Mouse (Mus musculus) adrenal gland, postnatal 14 days (tissue): ENCODE results near the gene Slc25a47. TPM values are rescaled to one million over a fixed set of nuclear protein-coding genes. Genes with fewer than 3 reads are reported as not detected.
A peak's percentile ranks its signal among the peaks of the same experiment; 100 is the strongest.
"Not testable (repeated sequence)": the region's sequence is repeated elsewhere in the genome, so short reads cannot be mapped to it uniquely, and the experiment has no call there.

Experiments used
- DNase-seq: peaks from one replicate; pipeline ENCODE4 v3.0.0; 2021; ENCODE audit warnings: mixed read lengths
- total RNA-seq: library from RNA; stranded (reverse); gene quantifications from 2 replicates; pipeline ENCODE4 v1.2.3, GENCODE M21; 2021

The Slc25a47 gene
- total RNA-seq, 1 experiment from 2014 or later = 33.9 TPM

DNA sequence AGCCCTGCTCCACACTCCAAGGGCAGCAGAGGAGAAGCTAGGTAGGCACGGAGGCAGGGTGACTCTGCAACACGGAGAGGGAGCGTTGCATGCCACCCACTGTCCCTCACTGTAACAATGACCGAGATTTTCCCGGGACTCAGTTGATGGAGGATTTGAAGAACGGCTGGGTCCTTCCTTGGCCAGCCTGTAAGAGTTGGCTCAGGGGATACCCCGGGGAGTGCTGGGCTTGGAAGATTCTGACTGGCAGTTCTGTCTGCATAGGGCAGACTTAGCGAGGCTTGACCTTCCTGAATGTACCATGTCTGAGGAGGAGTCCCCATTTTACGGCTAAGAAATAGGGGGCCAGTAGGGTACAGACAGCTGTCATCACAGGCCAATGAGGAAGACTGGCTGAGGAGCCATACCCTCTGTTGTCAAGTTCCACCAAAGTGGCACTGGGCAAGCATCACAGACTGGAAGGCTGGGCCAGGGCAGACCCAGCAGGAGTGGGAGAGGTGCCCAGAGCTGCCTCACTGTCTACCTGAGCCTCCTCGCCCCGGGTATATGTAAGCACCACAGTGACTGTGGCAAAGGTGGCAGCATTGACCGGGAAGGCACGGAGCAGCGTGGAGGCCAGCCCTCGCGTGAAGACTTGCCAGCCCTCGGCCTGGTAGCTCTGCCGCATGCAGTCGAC lies 9.4 kb upstream of the Slc25a47 start:
- no peak for DNase-seq

DNA sequence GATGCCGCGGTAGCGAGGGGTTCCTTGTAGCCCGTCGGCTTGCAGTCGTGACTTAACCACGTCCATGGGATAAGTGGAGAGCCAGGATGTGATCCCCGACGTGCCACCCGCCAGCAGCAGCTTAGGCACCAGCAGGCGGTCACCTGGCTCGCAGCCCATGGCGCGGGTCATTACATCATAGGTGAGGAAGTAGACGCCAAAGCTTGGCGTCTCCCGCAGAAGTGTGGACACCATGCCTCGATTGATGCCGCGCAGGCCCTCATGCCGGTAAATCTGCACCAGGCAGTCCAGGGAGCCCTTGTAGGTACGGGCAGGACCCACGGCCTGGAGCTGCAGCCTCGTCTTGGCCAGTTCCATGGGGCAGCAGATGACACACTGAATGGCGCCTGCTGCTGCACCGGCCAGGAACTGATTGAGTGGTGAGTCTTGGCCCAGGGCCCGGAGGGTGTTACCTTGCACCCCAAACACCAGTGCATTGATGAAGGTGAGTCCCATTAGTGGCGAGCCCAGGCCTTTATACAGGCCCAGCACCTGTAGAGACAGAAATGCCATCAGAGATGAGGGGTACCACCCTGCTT lies 8.8 kb upstream of the Slc25a47 start:
- DNase-seq = no peak

DNA sequence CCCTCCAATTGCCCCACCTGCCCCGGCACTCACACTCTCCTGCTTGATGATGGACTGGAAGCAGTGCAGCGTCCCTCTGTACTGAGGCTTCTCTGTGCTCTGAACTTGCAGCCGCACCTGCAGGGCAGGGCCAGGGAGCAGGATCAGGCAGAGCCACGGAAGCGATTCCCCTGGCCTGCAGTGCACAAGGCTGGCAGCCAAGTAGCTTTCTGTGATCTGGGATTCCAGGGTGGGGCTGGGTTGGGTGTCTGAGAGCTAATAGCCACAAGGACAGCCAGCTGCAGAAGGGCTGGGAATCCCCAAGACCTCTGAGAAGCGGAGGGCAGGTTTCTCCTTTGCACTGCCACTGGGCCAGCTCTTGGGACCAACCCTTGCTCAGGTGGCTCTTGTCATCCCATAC lies 8.2 kb upstream of the Slc25a47 start:
- DNase-seq = no peak

DNA sequence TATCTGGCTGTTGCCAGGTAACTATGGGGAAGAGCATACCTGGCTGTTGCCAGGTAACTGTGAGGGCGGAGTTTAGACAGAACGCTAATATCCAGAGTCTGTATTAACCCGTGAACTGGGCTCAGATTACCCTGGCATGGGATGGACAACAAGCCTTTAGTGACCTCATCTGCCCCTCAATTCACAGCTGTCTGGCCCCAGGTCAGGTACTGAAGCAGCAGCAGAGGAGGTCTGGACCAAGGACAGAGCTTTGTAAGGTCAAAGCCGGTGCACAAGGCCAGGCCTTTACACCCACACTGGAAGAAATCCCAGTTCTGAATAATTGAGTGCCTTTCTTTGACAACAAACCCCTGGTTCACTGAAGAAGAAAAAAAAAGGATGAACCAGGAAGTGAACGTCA lies 6.2 kb upstream of the Slc25a47 start:
- DNase-seq = peak; percentile 51

DNA sequence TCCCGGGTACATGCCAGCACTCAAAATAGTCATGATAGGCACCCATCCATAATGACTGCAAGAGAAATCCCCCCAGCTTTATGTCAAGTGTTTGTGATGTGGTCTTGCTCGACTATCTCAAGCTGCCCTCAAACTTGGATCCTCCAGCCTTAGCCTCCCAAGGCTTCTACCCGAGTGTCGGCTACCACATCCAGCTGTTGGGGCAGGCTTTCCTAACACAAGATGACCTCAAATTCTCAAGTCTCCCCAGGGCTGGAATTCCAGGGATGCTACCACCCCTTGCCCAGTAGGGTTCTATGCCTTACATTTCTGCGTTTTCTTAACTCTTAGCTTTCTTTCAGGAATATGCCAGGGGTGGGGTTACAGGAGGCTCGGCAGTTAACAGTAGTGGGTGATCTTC lies 5.5 kb upstream of the Slc25a47 start:
- no peak for DNase-seq

DNA sequence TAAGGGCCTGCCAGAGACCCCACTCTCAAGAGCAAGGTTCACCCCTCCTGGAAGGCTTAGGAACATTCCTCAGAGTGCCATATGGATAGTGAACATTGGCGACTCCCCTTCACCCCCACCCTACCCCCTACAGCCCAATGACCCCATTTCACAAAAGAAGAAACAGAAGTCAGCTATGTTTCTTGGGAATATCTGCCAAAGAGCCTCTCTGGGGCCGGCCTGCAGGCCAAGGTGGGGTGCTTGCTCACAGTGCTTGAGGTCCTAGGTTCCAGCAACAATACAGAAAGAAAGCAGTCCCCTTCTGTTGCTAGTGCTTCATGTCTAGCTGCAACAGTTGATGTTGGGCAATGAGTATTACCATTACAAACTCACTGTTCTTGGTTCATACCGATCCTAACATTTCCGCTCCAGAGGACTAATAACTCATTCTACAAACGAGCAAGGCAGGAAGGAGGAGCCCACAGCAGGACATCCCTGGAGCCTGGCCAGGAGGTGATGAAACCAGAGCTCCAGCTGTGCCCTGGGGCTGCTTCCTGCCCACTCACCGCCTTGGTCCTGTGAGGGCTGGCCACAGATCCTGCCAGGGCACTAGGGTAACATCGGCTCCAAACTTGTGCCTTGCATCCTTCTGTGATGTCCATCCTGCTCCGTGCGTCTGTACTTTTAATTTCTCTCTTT lies 3.7 kb upstream of the Slc25a47 start:
- peak; percentile 97 for DNase-seq

DNA sequence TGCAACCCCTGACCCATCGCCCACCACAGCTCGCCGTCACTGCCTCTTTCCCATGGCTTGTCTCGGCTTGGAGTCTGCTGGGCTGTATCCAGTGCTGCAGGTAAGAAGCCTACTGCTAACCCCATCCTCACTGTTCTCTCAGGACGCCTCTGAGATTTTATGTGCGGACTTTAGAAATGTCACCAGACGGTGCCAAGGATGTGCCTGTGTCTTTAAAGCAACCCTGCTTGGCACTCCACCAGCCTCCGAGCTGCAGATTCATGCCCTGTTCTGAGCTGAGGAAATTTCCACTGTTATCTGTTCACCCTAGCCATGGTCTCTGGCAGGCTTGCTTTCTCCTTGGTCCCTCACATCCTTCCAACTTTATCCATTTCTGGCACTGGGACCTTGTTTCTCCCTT lies 3.0 kb upstream of the Slc25a47 start:
- peak; percentile 85 for DNase-seq

DNA sequence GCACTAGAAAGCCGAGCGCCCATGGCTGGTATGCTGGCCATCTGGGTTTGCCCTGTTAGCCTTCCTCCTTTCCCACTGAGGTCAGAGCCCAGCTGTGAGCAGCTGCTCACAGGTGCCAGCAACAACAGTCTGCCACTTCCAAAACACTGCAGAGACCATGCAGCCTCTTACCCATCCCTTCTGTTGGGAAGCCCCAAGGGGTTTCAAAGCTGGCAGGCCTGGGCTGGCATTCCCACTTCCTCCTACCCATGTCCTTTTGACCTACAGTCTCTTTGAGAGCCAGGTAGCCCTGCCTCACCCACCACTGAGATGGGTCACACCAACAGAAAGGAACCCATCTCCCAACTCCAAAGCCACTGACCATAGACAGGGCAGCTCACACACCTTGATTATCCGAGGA lies 2.4 kb upstream of the Slc25a47 start:
- no peak for DNase-seq

DNA sequence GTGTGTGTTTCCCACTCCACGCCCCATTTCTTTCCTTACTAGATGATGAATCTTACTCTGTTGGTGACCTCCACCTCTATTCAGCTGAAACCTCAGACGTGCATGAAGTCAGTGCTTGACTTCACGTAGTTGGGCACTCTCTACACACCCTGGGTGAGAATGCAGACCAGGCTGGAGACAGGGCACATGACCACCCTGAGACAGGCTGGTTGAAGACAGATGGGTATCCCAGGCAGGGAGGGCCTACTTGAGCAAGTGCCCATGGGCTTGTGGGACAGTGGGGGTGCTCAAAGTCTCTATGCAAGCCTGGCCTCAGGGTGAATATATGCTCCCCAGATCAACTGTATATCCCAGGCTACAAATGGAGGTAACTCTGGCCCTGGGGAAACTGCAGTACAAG lies 1.5 kb upstream of the Slc25a47 start:
- no peak for DNase-seq

DNA sequence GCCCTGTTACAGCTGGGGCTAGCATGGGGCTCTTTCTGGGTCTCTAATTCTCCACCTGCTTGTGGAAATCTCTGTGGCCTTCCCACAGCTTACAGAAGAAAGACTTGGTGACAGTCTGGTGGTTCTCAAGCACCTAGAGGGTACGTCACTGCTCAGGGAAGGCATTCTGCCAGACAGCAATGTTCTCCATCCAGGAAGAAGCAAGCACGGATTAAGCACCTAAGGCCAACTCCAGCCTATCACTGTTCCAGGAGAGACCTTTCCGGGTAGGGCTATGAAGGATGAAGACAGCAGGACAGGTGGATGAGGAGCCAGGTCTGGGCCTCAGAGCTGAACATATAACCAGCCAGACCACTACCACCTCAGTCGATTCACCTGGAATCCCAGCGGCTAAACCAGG lies 1.1 kb upstream of the Slc25a47 start:
- no peak for DNase-seq

DNA sequence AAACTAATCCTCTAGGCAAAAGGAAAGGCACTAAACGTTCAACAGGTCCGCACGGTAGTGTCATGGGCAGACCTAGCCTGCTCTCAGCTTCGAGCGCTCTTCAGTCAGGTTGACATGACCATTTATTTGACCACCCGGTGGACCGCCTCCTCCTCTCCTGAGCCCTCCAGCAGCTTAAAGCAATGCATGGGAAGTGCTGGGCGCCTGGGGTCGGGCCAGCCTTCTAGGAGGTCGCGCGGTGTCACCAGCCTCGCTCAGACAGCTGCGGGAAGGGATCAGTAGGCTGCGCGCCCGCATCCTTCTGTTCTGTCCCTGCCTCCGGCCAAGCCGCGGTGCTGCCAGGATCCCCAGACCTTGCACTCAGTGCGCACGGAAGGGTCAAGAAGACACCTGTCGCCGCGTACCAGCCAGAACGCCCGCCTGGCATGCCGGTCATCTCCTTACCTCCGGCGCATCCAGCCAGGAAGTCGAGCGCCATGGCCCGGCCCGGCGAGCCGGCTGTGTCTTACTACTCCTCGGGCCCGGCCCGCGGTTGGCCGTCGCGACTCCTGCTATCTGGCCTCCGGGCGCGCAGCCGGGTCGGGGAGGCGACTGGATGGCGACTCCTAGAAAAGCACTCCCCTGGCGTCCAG lies 522 bp upstream of the Slc25a47 start:
- no peak for DNase-seq

DNA sequence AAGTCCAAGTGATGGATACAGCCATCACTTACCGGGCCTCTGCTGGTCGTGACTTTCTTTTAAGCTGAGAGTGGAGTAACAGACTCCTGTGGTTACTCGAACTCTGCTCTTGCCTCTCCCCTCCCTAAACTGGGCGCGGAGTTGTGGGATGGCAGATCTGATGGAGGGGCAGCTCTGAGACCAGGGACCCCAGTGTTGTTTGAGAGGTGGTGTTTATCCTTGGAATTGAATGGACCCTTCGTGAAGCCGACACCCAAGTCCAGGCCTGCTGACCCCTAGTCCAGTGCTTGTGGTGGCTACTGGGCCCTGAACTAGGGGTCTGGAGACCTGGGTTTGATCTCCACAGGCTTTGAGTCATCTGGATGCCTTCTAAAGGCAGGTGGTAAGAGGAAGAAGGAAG lies 876 bp downstream of the Slc25a47 start:
- DNase-seq = no peak

DNA sequence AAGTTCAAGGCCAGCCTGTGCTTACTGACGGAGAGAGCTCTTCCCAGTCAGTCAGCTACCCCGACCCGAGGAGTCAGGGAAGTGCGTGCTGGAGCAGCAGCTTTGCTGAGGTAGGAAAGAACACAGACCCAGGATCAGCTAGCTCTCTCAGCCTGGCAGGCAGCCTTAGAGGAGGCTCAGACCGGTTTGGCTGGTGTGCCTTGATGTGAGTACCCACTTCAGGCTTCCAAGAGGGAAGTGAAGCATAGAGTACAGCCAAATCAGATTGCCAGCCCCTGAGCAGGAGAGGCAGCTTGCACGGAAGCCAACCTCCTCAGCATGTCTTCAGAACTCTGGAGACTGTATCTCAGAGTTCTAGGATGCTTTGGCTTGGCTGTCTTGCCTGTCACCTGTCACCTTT lies 5.3 kb downstream of the Slc25a47 start:
- DNase-seq = no peak

DNA sequence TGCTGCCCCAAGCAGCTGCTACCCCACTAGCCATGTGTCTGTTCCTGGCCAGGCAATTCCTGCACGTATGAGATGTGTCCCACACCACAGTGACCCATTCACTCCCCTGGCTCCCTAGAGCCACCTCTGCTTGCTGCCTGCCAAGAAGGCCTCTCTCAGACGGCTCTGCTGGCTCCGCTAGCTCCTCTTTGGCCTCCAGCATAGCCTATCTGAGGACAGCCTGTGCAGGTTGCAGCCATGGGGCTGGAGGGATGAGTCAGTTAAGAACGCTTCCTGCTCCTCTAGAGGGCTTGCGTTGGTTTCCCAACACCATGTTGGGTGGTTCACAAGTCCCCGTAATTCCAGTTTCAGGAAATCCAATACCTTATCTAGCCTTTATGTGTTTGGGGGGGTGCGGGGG lies 6.8 kb downstream of the Slc25a47 start:
- DNase-seq = peak; percentile 69

DNA sequence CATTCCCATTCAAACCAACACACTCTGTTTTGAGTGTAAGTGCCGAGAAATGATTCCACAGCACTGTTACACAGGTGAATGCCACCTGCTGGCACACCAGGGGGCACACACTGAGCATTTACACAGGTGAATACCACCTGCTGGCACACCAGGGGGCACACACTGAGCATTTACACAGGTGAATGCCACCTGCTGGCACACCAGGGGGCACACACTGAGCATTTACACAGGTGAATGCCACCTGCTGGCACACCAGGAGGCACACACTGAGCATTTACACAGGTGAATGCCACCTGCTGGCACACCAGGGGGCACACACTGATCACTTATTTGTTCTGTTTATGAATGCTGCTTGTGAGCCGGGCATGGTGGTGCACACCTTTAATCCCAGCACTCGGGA lies 12.2 kb downstream of the Slc25a47 start:
- not testable (repeated sequence) for DNase-seq

DNA sequence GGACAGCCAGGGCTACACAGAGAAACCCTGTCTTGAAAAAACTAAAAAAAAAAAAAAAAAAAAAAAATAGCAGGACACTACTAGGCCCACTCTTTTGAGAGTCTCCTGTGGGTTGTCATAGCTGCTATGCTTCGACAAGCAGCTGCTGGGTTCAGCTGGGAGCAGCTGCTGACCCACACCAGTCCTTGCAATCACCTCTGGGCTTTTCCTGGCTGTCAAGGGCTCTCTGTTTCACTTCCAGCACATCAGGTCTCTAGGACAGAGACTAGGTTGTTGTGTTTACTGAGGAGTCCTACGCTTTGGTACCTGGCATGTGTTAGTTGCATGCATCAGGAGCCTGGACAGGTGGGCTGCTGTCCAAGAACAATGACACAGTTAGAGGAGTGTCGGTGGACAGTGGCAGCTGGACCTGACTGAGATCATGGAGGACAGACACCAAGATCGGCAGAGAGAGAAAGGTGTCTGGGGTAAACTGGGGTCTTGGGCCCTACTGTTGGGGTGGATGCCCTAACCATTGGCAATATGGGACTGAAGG lies 13.7 kb downstream of the Slc25a47 start:
- no peak for DNase-seq

DNA sequence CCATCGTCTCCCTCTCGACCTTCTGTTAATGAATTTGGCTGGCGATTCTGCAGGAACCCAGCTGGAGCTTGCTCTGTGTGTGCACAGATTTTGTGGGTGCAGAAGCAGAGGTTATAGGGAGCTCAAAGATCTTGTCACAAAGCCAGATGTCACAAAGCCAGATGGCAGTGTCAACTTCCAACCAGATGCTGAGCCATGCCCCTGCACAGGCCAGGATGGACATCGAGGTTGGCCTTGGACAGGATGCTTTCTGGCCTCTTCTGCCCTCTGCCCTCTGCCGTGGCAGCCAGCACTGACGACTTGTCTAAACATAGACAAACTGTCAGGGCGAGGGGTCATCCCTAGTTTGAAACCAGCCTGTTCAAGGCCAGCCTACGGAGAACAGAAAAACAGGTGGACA lies 14.3 kb downstream of the Slc25a47 start:
- DNase-seq = no peak

DNA sequence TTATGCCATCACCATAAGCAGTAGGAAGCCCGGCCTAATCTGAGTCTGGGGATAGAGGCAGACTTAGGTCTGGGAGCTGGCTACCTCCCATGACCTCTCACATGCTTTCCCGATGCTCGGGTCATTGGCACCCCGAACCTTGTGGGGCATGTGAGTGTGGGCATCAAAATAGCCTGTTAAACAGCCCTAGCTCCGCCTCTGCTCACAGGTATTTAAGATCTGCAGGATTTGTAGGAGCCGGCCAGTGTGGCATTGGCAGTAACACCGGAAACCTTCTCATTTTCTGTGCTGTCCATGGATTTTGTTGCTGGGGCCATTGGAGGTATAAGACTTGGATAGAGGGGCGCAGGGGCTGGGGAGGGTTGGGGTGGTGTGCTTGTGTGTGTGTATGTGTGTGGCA lies 15.0 kb downstream of the Slc25a47 start:
- DNase-seq = no peak

DNA sequence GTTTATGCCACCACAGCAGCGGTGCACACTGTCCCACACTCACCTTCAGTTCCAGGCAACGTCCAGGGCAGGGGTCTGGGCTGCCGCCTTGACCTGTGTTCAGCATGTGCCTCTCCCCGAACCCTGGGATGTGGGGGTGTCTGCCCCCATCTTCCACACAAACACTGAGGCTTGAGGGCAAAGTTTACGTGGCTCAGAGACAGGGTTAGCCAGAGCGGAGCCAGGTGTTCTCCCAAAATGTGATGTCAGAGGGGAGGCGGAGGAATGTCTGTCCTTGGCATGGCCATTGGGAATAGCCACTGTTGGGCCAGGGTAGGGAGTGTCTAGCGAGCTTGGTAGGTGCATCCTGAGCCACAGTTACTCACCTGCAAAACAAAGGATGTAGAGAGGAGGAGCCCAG lies 17.0 kb downstream of the Slc25a47 start:
- DNase-seq = no peak

DNA sequence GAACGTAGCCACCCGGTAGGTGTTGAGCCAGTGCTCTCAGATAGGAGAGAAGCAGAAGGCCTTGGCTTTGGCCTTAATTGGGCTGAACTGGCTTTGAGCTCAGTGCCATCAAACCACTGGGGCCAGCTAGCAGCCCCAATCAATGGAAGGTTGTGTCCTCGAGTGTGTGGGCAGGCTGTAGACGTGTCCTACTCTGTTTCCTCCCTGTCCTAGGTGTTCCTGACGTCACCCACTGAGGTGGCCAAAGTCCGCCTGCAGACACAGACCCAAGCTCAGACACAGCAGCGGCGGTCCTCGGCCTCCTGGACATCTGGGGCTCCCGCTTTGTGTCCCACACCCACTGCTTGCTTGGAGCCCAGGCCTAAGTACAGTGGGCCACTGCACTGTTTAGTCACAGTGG lies 19.2 kb downstream of the Slc25a47 start:
- DNase-seq = no peak

DNA sequence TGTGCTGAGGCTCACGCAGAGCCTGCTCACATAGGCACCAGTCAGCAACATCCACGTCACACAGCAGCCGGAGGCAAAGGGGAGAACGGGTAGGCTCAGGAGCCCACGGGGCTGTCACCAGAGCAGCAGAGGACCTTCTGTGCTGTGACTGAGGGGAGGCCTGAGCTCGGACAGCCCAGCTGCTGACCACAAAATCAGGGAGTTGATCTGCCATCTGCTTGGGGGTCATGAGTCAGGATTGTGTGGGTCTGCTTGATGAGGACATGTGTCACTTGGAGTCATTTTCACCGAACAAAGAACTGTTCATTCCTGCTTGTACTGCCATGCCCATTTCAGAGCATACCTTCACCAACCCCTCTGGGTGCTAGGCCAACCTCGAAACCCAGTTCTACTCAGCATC lies 20.3 kb downstream of the Slc25a47 start:
- DNase-seq = no peak

DNA sequence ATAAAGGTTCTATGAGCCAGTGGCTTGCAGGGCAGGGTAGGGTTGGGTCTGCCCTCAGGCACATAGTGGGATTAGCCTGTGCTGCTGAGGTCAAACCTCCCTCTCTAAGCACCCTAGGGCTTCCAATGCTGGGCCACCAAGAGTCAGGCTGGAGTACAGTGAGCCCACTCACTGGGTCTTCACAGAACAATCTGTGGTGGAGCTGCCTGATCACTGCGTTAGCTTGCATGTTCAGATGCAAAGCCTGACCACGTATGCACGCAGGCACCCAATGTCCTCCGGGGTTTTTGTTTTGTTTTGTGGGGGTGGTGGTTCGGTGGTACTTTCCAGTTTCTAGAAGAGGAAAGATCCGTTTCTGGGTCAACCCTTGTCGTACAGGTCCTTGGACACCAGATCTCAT lies 21.3 kb downstream of the Slc25a47 start:
- DNase-seq = no peak

DNA sequence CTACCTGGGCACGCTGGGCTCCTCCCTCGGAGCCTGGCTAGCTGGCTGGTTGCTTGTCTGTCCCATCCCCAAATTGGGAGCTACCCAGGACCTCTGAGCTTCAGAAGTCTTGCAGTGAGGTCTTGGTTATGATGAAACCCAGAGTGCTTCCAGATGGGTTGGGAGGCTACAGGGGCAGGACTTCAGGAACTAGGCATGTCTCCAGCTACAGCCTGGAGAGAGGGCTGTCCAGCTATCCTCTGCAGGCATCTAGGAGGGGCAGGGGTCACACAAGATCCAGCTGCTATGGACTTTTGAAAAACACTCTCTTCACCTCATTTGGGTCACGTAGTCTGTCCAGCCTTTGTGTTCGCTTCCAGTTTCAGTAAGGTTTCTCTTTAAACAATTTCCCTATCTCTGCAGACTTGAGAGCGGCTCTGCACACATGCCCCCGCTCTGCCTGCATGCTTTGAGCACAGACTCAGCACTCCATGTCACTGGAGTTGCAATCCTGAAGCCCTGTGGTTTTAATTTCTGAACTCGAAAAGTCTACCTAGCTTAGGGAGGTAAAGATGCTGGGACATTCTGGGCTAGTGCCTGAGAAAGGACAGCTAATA lies 21.8 kb downstream of the Slc25a47 start:
- no peak for DNase-seq
